Mouse (Mus musculus): Measurements from ENCODE around the gene Cacna1h. TPM values are rescaled to one million over a fixed set of nuclear protein-coding genes. Genes with fewer than 3 reads are reported as not detected.
A peak's percentile ranks its signal among the peaks of the same experiment; 100 is the strongest.

The Cacna1h gene
- polyA plus RNA-seq, 2 experiments = 6.9 to 58.0 TPM

DNA sequence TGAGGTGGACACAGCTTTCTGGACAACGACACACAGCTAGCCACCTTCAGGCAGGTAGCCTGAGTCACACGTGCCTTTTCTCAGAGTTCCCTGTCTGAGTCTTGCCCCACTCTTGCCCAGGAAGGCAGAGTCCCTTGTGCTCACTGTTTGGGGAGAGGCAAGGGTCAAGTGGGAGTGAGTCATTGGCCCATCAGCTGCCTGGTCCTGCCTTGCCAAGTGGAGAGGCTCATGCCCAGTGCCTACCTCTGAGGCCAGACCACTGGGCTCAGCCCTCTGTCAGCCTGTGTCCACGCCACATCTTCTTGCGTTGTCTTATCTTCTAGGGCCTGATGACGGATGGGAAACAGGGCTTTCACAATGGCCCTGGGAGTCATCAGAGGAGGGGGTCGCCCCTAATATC lies 34.2 kb upstream of the Cacna1h start:
- DNase-seq (ENCODE audit: low spot score) (no peak), ATAC-seq (ENCODE audit: low FRiP score, low read depth) (no peak)
- Histone ChIP-seq H3K4me1 (ENCODE audit: control insufficient read depth, insufficient read depth, low read length) (peaks cover 4% of the 10 kb centered on the region; the same call in 1 of the 2 replicates), H3K9ac (ENCODE audit: low read depth, low read length, severe bottlenecking) (no peak overlapping the region), H3K4me2 (replicated peaks; ENCODE audit: low read depth, low read length, severe bottlenecking) (no peak overlapping the region), H3K27me3 (ENCODE audit: control insufficient read depth, insufficient read depth, low read length) (peaks cover 3% of the 10 kb centered on the region; the same call in 1 of the 2 replicates), H3K27ac (replicated peaks; ENCODE audit: low read depth, low read length) (no peak overlapping the region), H3K36me3 (ENCODE audit: control insufficient read depth, insufficient read depth, low read length) (no peaks in the 10 kb centered on the region), H3K9me3 (ENCODE audit: control insufficient read depth, low read length) (no peaks in the 10 kb centered on the region), H3K4me3 (replicated peaks; ENCODE audit: low read length) (no peak overlapping the region)
- 69% methylated on average over 6 of the region's 6 CpGs for WGBS
- TF ChIP-seq POLR2A (IDR thresholded peaks at IDR 0.05; ENCODE audit: borderline replicate concordance, extremely low read depth, insufficient read depth, insufficient read length) = no peak

DNA sequence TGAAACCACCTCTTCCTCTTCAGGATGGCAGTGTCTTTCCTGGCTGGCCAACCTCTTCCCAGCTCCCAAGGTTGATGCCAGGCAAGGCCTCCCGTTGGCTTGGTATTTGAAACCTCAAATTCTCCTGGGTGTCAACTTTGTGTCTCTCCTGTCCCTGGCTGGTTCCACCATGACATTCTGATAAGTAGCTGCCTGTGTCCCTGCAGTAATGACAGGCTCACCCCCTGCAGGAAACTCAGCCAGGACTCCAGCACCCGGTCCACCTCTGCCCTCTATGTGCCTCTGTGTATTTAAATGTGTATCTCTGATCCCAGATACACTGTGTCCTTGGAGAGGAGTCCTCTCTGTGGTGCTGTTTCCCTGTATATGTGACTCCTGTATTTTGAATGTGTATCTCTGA lies 32.7 kb upstream of the Cacna1h start:
- H3K36me3 ChIP-seq (ENCODE audit: control insufficient read depth, insufficient read depth, low read length) = no peaks in the 10 kb centered on the region
- no peak overlapping the region for H3K9ac ChIP-seq (ENCODE audit: low read depth, low read length, severe bottlenecking)
- no peak for TF ChIP-seq POLR2A (IDR thresholded peaks at IDR 0.05; ENCODE audit: borderline replicate concordance, extremely low read depth, insufficient read depth, insufficient read length)
- H3K4me1 ChIP-seq (ENCODE audit: control insufficient read depth, insufficient read depth, low read length) = peaks cover 12% of the 10 kb centered on the region
- no peak overlapping the region for H3K27ac ChIP-seq (replicated peaks; ENCODE audit: low read depth, low read length)
- ATAC-seq (ENCODE audit: low FRiP score, low read depth) = no peak
- no peak overlapping the region for H3K4me3 ChIP-seq (replicated peaks; ENCODE audit: low read length)
- no peaks in the 10 kb centered on the region for H3K9me3 ChIP-seq (ENCODE audit: control insufficient read depth, low read length)
- 77% methylated on average over 2 of the region's 2 CpGs for WGBS
- H3K4me2 ChIP-seq (replicated peaks; ENCODE audit: low read depth, low read length, severe bottlenecking) = no peak overlapping the region
- DNase-seq (ENCODE audit: low spot score) = no peak
- H3K27me3 ChIP-seq (ENCODE audit: control insufficient read depth, insufficient read depth, low read length) = no peaks in the 10 kb centered on the region

DNA sequence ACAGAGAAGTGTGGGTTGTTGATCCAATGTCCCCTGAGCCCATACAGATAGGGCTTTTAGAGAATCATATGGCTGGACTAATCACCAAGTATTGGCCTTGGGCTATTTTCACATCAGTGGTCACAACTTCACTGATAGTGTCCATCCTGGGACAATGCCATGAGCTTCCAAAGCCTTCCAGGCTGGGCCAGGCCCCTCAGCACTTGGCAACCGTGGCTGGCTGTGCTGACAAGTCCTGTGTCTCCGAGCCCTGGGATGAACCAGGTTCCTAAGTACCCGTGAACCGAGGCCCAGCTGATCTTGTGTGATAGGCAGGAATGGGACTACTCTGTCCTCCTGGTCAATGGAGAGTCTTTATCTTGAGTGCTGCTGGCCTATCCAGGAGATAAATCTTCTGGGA lies 30.5 kb upstream of the Cacna1h start:
- H3K27me3 ChIP-seq (ENCODE audit: control insufficient read depth, insufficient read depth, low read length) = no peaks in the 10 kb centered on the region
- H3K4me2 ChIP-seq (replicated peaks; ENCODE audit: low read depth, low read length, severe bottlenecking) = no peak overlapping the region
- no peak overlapping the region for H3K9ac ChIP-seq (ENCODE audit: low read depth, low read length, severe bottlenecking)
- no peak overlapping the region for H3K4me3 ChIP-seq (replicated peaks; ENCODE audit: low read length)
- TF ChIP-seq POLR2A (IDR thresholded peaks at IDR 0.05; ENCODE audit: borderline replicate concordance, extremely low read depth, insufficient read depth, insufficient read length) = no peak
- no peak for DNase-seq (ENCODE audit: low spot score)
- H3K27ac ChIP-seq (replicated peaks; ENCODE audit: low read depth, low read length) = no peak overlapping the region
- no peak for ATAC-seq (ENCODE audit: low FRiP score, low read depth)
- peaks cover 12% of the 10 kb centered on the region for H3K4me1 ChIP-seq (ENCODE audit: control insufficient read depth, insufficient read depth, low read length)
- no peaks in the 10 kb centered on the region for H3K9me3 ChIP-seq (ENCODE audit: control insufficient read depth, low read length)
- WGBS = 90% methylated on average over 4 of the region's 4 CpGs
- H3K36me3 ChIP-seq (ENCODE audit: control insufficient read depth, insufficient read depth, low read length) = no peaks in the 10 kb centered on the region

DNA sequence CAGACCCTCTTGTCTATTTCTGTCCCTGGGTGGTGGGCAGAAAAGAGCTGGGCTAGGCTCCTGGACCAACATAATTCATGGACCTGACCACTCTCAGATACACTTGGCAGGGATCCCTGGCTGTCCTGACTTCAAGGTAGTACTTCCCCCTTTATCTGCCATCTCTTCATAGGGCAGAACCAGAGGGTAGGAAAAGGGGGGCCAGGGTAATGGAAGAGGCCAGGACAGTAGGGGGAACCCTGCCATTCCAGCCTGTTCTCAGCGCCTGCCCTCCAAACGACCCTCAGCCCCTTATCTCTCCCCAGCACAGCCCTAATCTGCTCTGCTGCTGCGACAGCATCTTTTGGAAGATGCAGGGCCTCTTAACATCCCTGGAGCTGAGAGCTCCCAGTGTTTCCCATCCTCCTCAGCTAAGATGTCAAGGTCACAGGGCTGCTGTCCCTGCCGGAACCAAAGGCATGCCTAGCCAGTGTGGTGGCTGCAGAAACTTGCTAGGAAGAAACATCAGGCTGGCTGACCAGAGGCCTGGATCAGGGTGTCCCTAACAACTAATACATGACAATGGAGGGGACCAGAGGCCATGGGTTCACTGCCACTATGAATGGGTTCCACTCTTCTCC lies 29.9 kb upstream of the Cacna1h start:
- ATAC-seq (ENCODE audit: low FRiP score, low read depth) (no peak), DNase-seq (ENCODE audit: low spot score) (no peak)
- no peaks in the 10 kb centered on the region for H3K9me3 ChIP-seq (ENCODE audit: control insufficient read depth, low read length)
- 67% methylated on average over 4 of the region's 4 CpGs for WGBS
- no peaks in the 10 kb centered on the region for H3K36me3 ChIP-seq (ENCODE audit: control insufficient read depth, insufficient read depth, low read length)
- H3K4me2 ChIP-seq (replicated peaks; ENCODE audit: low read depth, low read length, severe bottlenecking) = no peak overlapping the region
- no peak overlapping the region for H3K27ac ChIP-seq (replicated peaks; ENCODE audit: low read depth, low read length)
- TF ChIP-seq POLR2A (IDR thresholded peaks at IDR 0.05; ENCODE audit: borderline replicate concordance, extremely low read depth, insufficient read depth, insufficient read length) = no peak
- H3K4me1 ChIP-seq (ENCODE audit: control insufficient read depth, insufficient read depth, low read length) = peaks cover 12% of the 10 kb centered on the region
- no peak overlapping the region for H3K9ac ChIP-seq (ENCODE audit: low read depth, low read length, severe bottlenecking)
- H3K27me3 ChIP-seq (ENCODE audit: control insufficient read depth, insufficient read depth, low read length) = no peaks in the 10 kb centered on the region
- H3K4me3 ChIP-seq (replicated peaks; ENCODE audit: low read length) = no peak overlapping the region

DNA sequence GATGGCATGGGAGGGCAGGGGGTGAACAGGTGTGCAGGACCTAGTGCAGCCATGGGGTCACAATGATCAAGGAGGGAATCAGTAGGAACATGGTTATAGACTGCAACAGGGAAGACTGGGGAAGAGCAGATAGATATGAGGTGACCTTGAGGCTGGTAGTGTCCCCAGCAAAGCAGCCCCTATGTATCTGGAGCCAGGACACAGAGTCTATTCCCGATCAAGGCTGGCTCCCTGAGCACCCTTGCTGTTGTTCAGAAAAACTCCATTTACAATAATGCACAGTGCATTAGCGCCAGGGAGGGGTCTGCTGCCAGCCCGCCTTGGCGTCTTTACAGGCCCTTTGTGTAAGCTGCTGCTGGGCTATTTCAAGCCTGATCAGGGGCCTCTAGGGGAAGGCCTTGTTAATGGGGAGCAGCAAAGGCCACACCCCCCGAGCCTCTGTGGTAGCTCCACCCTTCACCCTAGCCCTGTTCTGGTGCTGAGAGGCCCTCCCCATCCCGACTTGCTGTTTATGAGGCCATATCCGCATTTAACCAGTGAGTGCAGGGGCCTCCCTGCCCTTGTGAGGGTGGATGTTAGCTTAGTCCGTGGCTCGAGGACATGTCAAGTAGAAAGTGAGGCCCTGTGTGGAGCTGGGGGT lies 28.8 kb upstream of the Cacna1h start:
- 10% methylated on average over 9 of the region's 9 CpGs for WGBS
- no peak overlapping the region; the same call in 1 of the 2 replicates for H3K4me2 ChIP-seq (replicated peaks; ENCODE audit: low read depth, low read length, severe bottlenecking)
- no peaks in the 10 kb centered on the region for H3K9me3 ChIP-seq (ENCODE audit: control insufficient read depth, low read length)
- DNase-seq (ENCODE audit: low spot score) = peak; percentile 64
- H3K4me1 ChIP-seq (ENCODE audit: control insufficient read depth, insufficient read depth, low read length) = peaks cover 12% of the 10 kb centered on the region
- no peak overlapping the region for H3K4me3 ChIP-seq (replicated peaks; ENCODE audit: low read length)
- H3K27ac ChIP-seq (replicated peaks; ENCODE audit: low read depth, low read length) = no peak overlapping the region
- H3K27me3 ChIP-seq (ENCODE audit: control insufficient read depth, insufficient read depth, low read length) = no peaks in the 10 kb centered on the region
- H3K36me3 ChIP-seq (ENCODE audit: control insufficient read depth, insufficient read depth, low read length) = no peaks in the 10 kb centered on the region
- H3K9ac ChIP-seq (ENCODE audit: low read depth, low read length, severe bottlenecking) = no peak overlapping the region
- ATAC-seq (ENCODE audit: low FRiP score, low read depth) = peak; percentile 79
- TF ChIP-seq POLR2A (IDR thresholded peaks at IDR 0.05; ENCODE audit: borderline replicate concordance, extremely low read depth, insufficient read depth, insufficient read length) = no peak
